Mouse (Mus musculus) megakaryocyte, embryonic 14.5 days (primary cell): ENCODE measurements at regions not wholly inside any gene's neighbourhood (a gene's known extent, or its start where the extent isn't known, plus 50 kb on each side); places are given as distances from the start of the nearest gene placed in this dataset.

ENCODE experiments used
- H3K27me3 ChIP-seq: replicated peaks from 2 replicates; pipeline ENCODE3; 2012; ENCODE audit warnings: inconsistent platforms
- H3K36me3 ChIP-seq: replicated peaks from 2 replicates; pipeline ENCODE3; 2012; ENCODE audit warnings: low read length, inconsistent platforms, mixed read lengths
- H3K4me1 ChIP-seq: 2 replicates; pipeline ENCODE4 v1.6.1; 2012; ENCODE audit warnings: inconsistent platforms
- H3K4me3 ChIP-seq: replicated peaks from 2 replicates; pipeline ENCODE3; 2012; ENCODE audit warnings: moderate library complexity, mild to moderate bottlenecking, inconsistent platforms
- H3K9me3 ChIP-seq: 2 replicates; pipeline ENCODE4 v1.6.1; 2012; ENCODE audit warnings: inconsistent platforms
- FLI1 ChIP-seq: IDR thresholded peaks from 2 replicates; pipeline ENCODE4 v1.6.1; 2012; ENCODE audit warnings: low read length, inconsistent platforms, mixed read lengths
- GATA1 ChIP-seq: IDR thresholded peaks from 3 replicates; pipeline ENCODE4 v1.6.1; 2012; ENCODE audit warnings: mixed read lengths, low read length, inconsistent platforms, borderline replicate concordance

DNA sequence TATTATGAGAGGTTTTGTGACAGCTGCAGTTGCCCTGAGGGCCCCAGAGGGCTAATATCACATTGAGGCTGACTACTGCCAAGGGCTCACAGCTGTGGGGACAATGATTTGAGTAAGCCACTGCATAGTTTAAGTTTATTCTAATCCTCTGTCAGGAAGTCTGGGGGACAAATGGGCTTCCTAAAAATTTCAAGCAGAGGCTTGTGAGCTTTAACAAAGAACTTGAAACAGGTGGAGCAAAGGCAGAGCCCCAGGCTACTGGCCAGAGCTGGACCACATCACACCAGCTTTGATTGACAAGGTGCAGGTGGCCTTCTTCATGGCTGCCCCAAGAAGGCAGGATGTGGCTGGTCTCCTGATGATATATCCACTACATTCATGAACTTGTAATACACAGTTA lies 195.3 kb upstream of the Igfbp3 start:
- Histone ChIP-seq H3K9me3 (peaks cover 6% of the 10 kb centered on the region; the same call in 1 of the 2 replicates), H3K4me3 (no peak overlapping the region), H3K36me3 (no peaks in the 10 kb centered on the region), H3K27me3 (no peaks in the 10 kb centered on the region), H3K4me1 (no peaks in the 10 kb centered on the region)
- TF ChIP-seq FLI1 = no peak
- TF ChIP-seq GATA1 = no peak

DNA sequence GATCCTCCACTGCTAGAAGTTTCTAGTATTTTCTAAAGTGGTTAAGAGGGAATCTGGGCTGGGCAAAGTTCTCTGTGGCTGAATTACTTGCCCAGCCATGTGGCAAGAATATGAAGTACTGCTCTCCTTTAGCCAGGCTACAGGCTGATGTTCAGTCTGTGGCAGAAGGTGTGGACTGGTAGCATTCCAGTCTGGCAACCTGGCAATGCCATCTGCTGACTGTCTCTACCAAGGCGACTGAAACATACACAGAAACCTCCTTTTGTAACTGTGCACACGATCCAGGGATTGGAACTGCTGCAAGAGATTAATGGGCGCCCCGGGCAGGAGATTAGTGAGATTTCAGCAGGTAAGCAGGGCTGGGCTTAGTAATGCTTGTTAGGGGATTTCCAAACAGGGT lies 190.9 kb upstream of the Igfbp3 start:
- TF ChIP-seq FLI1 = no peak
- H3K27me3 ChIP-seq = no peaks in the 10 kb centered on the region
- H3K4me1 ChIP-seq = no peaks in the 10 kb centered on the region
- H3K9me3 ChIP-seq = peaks cover 6% of the 10 kb centered on the region; the same call in 1 of the 2 replicates
- no peaks in the 10 kb centered on the region for H3K36me3 ChIP-seq
- no peak overlapping the region for H3K4me3 ChIP-seq

DNA sequence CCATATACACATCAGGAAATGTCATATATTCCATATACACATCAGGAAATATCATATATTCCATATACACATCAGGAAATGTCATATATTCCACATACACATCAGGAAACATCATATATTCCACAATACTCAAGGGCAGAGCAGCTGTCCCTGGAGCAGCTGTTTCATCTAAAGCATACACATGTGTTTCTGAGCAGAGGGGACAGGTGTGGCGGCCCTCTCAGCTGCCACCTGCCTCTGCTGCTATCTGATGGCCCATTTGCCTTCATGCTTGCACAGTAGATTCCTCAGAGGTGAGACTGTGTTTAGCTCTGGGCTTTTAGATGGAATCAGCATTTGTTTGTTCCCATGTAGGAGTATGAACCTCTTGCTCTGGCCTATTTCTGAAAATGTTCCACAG lies 158.1 kb upstream of the Igfbp3 start:
- peaks cover 4% of the 10 kb centered on the region; the same call in 1 of the 2 replicates for H3K9me3 ChIP-seq
- no peaks in the 10 kb centered on the region for H3K27me3 ChIP-seq
- TF ChIP-seq FLI1 = no peak
- no peak for TF ChIP-seq GATA1
- no peak overlapping the region for H3K4me3 ChIP-seq
- H3K4me1 ChIP-seq = no peaks in the 10 kb centered on the region
- no peaks in the 10 kb centered on the region for H3K36me3 ChIP-seq

DNA sequence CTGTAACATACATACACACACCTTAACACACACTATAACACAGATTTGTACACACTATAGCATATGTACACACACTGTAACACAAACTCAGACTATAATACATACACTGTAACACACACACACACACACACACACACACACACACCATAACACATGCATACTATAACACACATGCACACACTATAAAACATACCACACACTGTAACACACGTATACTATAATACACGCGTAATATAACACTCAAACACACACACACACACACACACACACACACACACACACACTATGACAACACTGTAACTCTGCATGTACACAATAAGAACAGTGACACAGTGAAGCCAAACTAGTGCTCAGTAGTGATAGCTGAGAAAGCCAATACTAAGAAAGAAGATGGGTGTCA lies 147.7 kb upstream of the Igfbp3 start:
- no peak for TF ChIP-seq FLI1
- TF ChIP-seq GATA1 = no peak
- Histone ChIP-seq H3K36me3 (no peaks in the 10 kb centered on the region), H3K9me3 (no peaks in the 10 kb centered on the region), H3K27me3 (no peaks in the 10 kb centered on the region), H3K4me1 (no peaks in the 10 kb centered on the region), H3K4me3 (no peak overlapping the region)

DNA sequence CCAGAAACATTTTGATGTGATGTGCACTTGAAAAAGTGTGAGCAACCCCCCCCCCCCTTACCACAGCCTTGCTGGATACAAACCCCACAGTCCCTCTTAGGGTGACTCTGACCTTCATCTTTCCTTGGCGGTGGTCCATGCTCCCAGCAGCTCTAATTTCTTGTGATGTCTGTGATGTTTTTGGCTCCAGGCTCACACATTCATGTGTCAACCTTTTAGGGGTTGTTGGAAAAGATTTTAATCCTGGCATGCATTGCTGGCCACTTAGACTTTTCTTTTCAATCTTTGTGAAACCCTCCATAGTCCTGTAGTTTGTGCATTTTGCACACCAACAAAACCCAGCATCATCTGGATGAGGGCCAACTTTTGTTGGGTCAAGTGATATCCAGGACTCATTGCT lies 134.9 kb upstream of the Igfbp3 start:
- no peak for TF ChIP-seq GATA1
- TF ChIP-seq FLI1 = no peak
- Histone ChIP-seq H3K4me3 (no peak overlapping the region), H3K9me3 (peaks cover 3% of the 10 kb centered on the region; the same call in 1 of the 2 replicates), H3K27me3 (no peaks in the 10 kb centered on the region), H3K36me3 (no peaks in the 10 kb centered on the region), H3K4me1 (no peaks in the 10 kb centered on the region)

DNA sequence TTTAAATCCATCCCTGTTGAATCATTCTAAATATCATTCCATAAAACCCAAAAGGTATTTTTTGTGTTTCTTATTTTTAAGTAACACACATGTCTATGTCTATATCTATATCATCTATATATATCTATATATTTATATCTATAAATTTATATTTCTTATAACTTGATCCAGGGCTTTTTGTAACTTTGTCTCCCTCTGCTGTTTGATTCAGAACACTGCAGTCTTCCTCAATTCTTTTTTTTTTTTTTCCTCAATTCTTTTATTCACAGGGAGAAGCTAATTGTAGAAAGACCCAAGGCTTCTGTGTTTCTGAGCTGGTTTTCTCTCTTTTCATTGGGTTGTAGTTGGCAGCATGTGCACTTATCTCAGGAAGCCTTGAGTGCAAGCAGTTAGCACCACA lies 124.1 kb upstream of the Igfbp3 start:
- peaks cover 4% of the 10 kb centered on the region for H3K9me3 ChIP-seq
- H3K27me3 ChIP-seq = no peaks in the 10 kb centered on the region
- H3K4me3 ChIP-seq = no peak overlapping the region
- H3K4me1 ChIP-seq = no peaks in the 10 kb centered on the region
- TF ChIP-seq GATA1 (no peak), FLI1 (no peak)
- no peaks in the 10 kb centered on the region for H3K36me3 ChIP-seq

DNA sequence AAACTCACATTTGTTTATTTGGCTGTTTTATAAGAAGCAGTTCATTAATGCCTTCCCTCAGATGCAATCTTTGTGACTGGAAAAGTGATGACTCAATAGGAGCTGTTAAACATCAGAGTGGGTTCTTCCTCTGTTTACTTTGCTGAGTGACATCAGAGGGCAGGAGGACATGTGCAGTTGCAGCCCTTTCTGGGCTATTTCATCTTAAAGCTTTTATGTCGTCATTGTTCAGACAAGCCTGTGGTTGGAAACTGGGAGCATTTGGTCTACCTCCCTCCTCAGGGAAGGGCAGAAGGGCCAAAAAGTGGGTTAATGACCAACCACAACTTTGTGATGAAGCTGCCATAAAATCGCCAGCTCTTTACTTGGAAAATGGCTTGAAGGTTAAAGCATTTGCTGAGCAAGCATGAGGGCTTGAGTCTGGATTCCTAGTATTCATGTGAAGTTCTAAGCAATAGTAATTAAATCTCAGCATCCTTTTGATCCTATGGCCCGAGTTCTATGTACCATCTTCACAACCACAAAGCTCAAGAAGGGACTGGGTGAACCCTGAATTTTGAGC lies 103.8 kb upstream of the Igfbp3 start:
- no peak for TF ChIP-seq GATA1
- no peak for TF ChIP-seq FLI1
- no peaks in the 10 kb centered on the region for H3K4me1 ChIP-seq
- peaks cover 5% of the 10 kb centered on the region for H3K9me3 ChIP-seq
- no peaks in the 10 kb centered on the region for H3K36me3 ChIP-seq
- no peaks in the 10 kb centered on the region for H3K27me3 ChIP-seq
- H3K4me3 ChIP-seq = no peak overlapping the region

DNA sequence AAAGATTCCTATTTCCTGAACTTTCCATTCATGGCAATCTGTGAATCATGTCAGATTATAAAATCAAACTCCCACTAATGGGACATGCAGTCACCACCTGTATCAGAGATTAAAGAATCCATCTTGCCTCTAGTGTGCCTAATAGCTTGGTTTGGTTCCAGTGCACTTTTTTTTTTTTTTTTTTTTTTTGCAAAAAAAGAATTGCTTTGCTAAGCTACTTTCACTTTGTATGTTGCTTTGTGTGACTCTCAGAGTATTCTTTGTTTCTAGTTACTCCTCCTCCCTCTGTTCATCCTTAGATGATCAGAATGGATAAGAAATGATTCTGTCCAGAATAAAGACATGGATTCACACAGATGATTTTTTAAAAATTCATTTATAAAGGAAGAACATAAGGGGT lies 82.5 kb upstream of the Igfbp3 start:
- Histone ChIP-seq H3K27me3 (no peaks in the 10 kb centered on the region), H3K4me1 (no peaks in the 10 kb centered on the region), H3K4me3 (no peak overlapping the region), H3K9me3 (peaks cover 8% of the 10 kb centered on the region), H3K36me3 (no peaks in the 10 kb centered on the region)
- TF ChIP-seq FLI1 = no peak
- TF ChIP-seq GATA1 = no peak

DNA sequence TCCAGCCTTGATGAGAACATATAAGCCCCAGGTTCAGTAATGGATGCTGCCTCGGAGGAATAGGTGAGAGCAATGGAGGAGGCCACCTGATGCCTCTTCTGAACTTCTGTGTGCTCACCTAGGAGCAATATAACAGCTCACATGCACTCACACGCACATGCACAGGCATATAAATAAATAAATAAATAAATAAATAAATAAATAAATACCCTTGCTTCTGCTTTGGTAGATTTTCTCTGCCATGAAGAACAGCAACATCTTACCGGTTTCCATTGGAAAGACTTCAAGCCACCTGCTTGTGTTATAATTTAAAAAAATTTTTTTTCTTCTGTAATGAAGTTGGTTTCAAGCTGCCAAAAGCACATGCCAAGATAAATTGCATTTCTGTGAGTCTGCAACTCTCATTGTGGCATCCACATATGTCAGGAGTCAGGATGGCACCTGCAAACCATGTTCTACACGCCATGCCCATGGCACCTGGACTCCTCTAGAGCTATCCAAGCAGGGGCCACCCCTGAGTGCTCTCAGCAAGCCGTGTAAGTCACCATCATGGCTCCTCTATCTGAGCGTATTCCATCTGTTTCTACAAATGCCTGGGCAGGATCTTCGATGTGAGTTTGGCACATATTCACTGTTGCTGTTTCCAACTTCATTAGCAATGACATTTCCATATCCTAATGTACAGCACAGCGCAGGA lies 75.7 kb upstream of the Igfbp3 start:
- no peaks in the 10 kb centered on the region for H3K27me3 ChIP-seq
- H3K4me3 ChIP-seq = no peak overlapping the region
- TF ChIP-seq GATA1 (no peak), FLI1 (no peak)
- H3K36me3 ChIP-seq = no peaks in the 10 kb centered on the region
- H3K9me3 ChIP-seq = peaks cover 16% of the 10 kb centered on the region
- no peaks in the 10 kb centered on the region for H3K4me1 ChIP-seq

DNA sequence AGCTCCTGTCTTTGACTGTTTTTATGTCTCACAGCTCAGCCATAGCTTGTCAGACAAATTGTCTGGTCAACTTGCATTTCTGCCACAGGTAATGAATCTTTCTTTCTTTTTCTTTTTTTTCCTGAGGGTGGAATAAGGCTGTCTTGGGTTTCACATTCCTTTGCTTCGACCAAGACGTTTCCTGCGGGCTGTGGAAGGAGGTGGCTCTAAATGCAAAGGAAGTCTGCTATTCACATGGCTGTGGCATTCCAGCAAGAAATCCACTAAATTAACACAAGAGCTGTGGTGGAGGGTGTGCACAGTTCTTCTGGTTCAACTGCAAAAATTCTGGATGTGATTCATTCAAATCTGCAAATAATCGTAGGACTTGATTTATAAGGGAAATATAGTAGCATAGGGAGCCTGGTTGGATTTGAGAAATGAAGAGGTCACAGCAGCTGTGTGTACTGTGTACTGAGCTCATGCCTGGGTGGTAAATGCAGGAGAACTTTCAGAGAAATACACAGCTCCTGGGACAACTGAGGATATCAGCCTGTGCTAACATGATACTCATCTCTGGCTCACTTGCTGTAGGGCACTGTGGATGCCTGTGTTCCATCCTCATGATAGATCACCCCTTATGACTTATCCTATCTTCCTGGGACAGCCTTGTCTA lies 71.2 kb upstream of the Igfbp3 start:
- TF ChIP-seq FLI1 (no peak), GATA1 (no peak)
- H3K9me3 ChIP-seq = peaks cover 14% of the 10 kb centered on the region
- no peaks in the 10 kb centered on the region for H3K27me3 ChIP-seq
- no peaks in the 10 kb centered on the region for H3K36me3 ChIP-seq
- H3K4me3 ChIP-seq = no peak overlapping the region
- H3K4me1 ChIP-seq = no peaks in the 10 kb centered on the region
